8 mouse cellular contexts compared by ENCODE assay signal in genomic region chr16:30187400-30187799, GRCm38 (mm10).
A peak's percentile ranks its signal among the peaks of the same experiment; 100 is the strongest.
DNase-seq lines count a peak whose midpoint lies in the region; ATAC-seq and TF ChIP-seq lines count a peak whose summit lies in the region.

No protein-coding gene starts in this region.

- H3K27ac ChIP-seq in embryonic facial prominence, embryonic 12.5 days, result peak overlapping the region; percentile 61; the same call in 1 of the 2 replicates
- H3K27ac ChIP-seq in limb, embryonic 11.5 days (replicated peaks; ENCODE audit: low read depth, low read length), result peak overlapping the region; percentile 43; the same call in 1 of the 2 replicates
- no peak overlapping the region; the same call in 1 of the 2 replicates for H3K27ac ChIP-seq in neural tube, embryonic 15.5 days (replicated peaks)

- peak overlapping the region; percentile 49 for H3K4me2 ChIP-seq in embryonic facial prominence, embryonic 12.5 days (replicated peaks)
- peak overlapping the region; percentile 49 for H3K4me2 ChIP-seq in limb, embryonic 11.5 days (ENCODE audit: low read depth, severe bottlenecking)
- H3K4me2 ChIP-seq in neural tube, embryonic 15.5 days, result peak overlapping the region; percentile 71

- peak overlapping the region; percentile 25; the same call in 1 of the 2 replicates for H3K9ac ChIP-seq in embryonic facial prominence, embryonic 12.5 days
- H3K9ac ChIP-seq in limb, embryonic 11.5 days (ENCODE audit: low read length), result no peak overlapping the region
- H3K9ac ChIP-seq in neural tube, embryonic 15.5 days (replicated peaks), result peak overlapping the region; percentile 37; the same call in 1 of the 2 replicates

- H3K4me3 ChIP-seq in lung, adult 2 months (replicated peaks; ENCODE audit: extremely low read depth, low read depth, low read length), result no peak overlapping the region
- H3K4me3 ChIP-seq in embryonic facial prominence, embryonic 12.5 days, result no peak overlapping the region
- H3K4me3 ChIP-seq in limb, embryonic 11.5 days (ENCODE audit: low read depth, low read length), result no peak overlapping the region
- peak overlapping the region; percentile 39; the same call in 1 of the 2 replicates for H3K4me3 ChIP-seq in neural tube, embryonic 15.5 days (replicated peaks)

- 14% methylated on average over 9 of the region's 9 CpGs for WGBS in lung, adult 2 months
- 41% methylated on average over 9 of the region's 9 CpGs for WGBS in embryonic facial prominence, embryonic 12.5 days
- 35% methylated on average over 9 of the region's 9 CpGs for WGBS in limb, embryonic 11.5 days
- 46% methylated on average over 9 of the region's 9 CpGs for WGBS in neural tube, embryonic 15.5 days

- peaks cover 5% of the 10 kb centered on the region; the same call in 1 of the 2 replicates for H3K27me3 ChIP-seq in embryonic facial prominence, embryonic 12.5 days
- H3K27me3 ChIP-seq in limb, embryonic 11.5 days (ENCODE audit: control insufficient read depth, insufficient read depth, low read length), result no peaks in the 10 kb centered on the region
- peaks cover 39% of the 10 kb centered on the region; the same call in 1 of the 2 replicates for H3K27me3 ChIP-seq in neural tube, embryonic 15.5 days (replicated peaks)

- no peaks in the 10 kb centered on the region for H3K36me3 ChIP-seq in embryonic facial prominence, embryonic 12.5 days
- no peaks in the 10 kb centered on the region for H3K36me3 ChIP-seq in limb, embryonic 11.5 days (ENCODE audit: control insufficient read depth, insufficient read depth, low read length)
- H3K36me3 ChIP-seq in neural tube, embryonic 15.5 days, result no peaks in the 10 kb centered on the region

- TF ChIP-seq POLR2A in lung, adult 2 months (IDR thresholded peaks at IDR 0.05; ENCODE audit: borderline replicate concordance, extremely low read depth, low read depth, low read length), result no peak

- TF ChIP-seq CTCF in lung, adult 2 months (IDR thresholded peaks at IDR 0.05; ENCODE audit: insufficient read depth, low read length), result no peak

- H3K9me3 ChIP-seq in embryonic facial prominence, embryonic 12.5 days, result no peaks in the 10 kb centered on the region
- H3K9me3 ChIP-seq in limb, embryonic 11.5 days (ENCODE audit: control insufficient read depth, low read length), result no peaks in the 10 kb centered on the region
- no peaks in the 10 kb centered on the region for H3K9me3 ChIP-seq in neural tube, embryonic 15.5 days (replicated peaks)

- H3K4me1 ChIP-seq in lung, adult 2 months (ENCODE audit: control insufficient read depth, insufficient read depth, low read length), result peaks cover 40% of the 10 kb centered on the region
- peaks cover 69% of the 10 kb centered on the region for H3K4me1 ChIP-seq in embryonic facial prominence, embryonic 12.5 days
- peaks cover 45% of the 10 kb centered on the region for H3K4me1 ChIP-seq in limb, embryonic 11.5 days (ENCODE audit: control insufficient read depth, insufficient read depth, low read length)
- H3K4me1 ChIP-seq in neural tube, embryonic 15.5 days, result peaks cover 40% of the 10 kb centered on the region

- peak; percentile 31 for DNase-seq in lung, adult 2 months
- no peak for DNase-seq in lung, adult 18-20 months
- DNase-seq in limb, embryonic 11.5 days (ENCODE audit: low spot score), result no peak
- DNase-seq in layer of hippocampus, adult 11-12 months (ENCODE audit: low spot score), result no peak
- no peak for DNase-seq in thymus, postnatal 25 days
- no peak for DNase-seq in urinary bladder, postnatal 36 days (ENCODE audit: low spot score in 2 of 2)

- ATAC-seq in embryonic facial prominence, embryonic 12.5 days (ENCODE audit: insufficient number of reproducible peaks, insufficient read depth, low FRiP score, low TSS enrichment), result no peak
- ATAC-seq in limb, embryonic 11.5 days (ENCODE audit: insufficient number of reproducible peaks, low FRiP score, low TSS enrichment, low read depth), result no peak
- no peak for ATAC-seq in neural tube, embryonic 15.5 days (ENCODE audit: low FRiP score)
